Mouse (Mus musculus): ENCODE data around the gene Cks2. TPM values are rescaled to one million over a fixed set of nuclear protein-coding genes. Genes with fewer than 3 reads are reported as not detected.
A peak's percentile ranks its signal among the peaks of the same experiment; 100 is the strongest.

Cks2 gene
- 67.4 and 76.4 TPM in 2 replicates for polyA plus RNA-seq (2012; ENCODE audit: insufficient read depth, insufficient read length, missing spikeins)

DNA sequence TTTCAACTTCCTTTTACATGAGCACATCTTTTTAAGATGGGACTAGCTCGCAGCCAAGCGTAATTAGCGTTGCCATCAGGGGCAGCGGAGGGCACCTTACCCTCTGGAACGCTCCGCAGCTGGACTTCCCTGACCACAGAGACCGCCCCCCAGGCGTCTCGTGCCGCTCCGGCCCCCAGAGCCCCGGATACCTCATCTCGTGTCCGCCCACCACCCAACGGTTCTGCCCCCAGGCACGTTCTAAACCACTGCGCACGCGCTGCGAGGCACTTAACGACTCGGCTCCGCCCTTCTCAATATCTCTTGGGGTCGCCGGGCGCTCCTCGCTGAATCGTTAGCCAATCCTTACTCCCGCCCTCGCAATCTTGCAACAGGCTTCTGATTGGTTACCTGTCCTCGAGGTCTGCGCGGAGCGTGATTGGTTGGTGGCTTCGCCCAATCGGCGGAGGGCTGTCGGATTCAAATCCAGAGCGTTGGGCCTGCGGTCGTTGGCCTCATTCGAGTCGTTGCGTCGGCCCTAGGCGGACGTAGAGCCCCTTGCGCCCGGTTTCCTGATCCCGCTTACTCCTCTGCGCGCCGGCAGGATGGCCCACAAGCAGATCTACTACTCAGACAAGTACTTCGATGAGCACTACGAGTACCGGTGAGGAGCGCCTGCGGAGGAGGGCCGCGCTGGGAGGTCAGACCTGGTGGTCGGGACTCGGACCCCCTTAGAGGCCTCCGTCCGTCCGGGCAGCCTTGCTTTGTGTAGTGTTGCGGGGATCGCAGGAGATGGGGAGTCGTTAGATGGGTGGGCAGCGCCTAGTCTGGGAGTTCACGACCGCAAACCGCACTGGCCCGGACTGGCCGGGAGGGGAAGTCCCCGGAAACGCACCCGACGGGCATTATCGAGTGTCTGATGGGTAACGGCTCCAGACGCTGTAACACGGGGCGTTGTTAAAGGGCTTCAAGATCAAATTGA is at the start of gene Cks2:
Gene Cks2 (plus strand): TSS at position 404 of the 961 bp plus-strand sequence.
- Histone ChIP-seq H3K4me3 (ENCODE audit: insufficient read depth, low read length) (peak within 1 kb of the TSS; percentile 75), H3K27ac (ENCODE audit: insufficient read depth, low read depth, low read length) (peak within 1 kb of the TSS; percentile 66), H3K4me1 (ENCODE audit: control insufficient read depth, insufficient read depth, low read length) (peaks cover 10% of the 10 kb centered on the region)
- TF ChIP-seq POLR2A (IDR thresholded peaks at IDR 0.05; ENCODE audit: borderline replicate concordance, low read depth, low read length) (peak; percentile 24; the same call in 1 of the 2 replicates), CTCF (IDR thresholded peaks at IDR 0.05; ENCODE audit: low read depth, low read length) (no peak)

DNA sequence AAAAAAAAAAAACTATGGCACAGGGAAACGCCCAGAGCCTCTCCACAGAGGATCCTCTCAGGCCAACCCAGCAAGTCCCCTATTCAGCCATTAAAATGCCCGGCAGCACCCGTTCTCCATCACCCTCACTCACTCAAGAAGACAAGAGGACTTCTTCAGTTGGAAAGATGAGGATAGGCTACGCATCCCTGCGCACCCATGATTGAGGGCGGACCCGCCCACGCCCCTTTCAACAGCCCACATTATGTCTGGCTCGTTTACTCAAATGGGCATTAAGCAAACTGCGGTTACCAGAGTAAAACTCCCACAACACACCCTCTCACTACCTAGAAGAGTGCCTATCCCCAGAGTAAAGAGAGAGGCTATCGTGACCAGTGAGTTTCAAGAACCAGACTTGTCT is 49.6 kb upstream of the Cks2 start:
- Histone ChIP-seq H3K4me1 (ENCODE audit: control insufficient read depth, insufficient read depth, low read length) (no peaks in the 10 kb centered on the region), H3K27ac (ENCODE audit: insufficient read depth, low read depth, low read length) (no peak overlapping the region), H3K4me3 (ENCODE audit: insufficient read depth, low read length) (no peak overlapping the region)
- no peak for TF ChIP-seq POLR2A (IDR thresholded peaks at IDR 0.05; ENCODE audit: borderline replicate concordance, low read depth, low read length)
- TF ChIP-seq CTCF (IDR thresholded peaks at IDR 0.05; ENCODE audit: low read depth, low read length) = no peak

DNA sequence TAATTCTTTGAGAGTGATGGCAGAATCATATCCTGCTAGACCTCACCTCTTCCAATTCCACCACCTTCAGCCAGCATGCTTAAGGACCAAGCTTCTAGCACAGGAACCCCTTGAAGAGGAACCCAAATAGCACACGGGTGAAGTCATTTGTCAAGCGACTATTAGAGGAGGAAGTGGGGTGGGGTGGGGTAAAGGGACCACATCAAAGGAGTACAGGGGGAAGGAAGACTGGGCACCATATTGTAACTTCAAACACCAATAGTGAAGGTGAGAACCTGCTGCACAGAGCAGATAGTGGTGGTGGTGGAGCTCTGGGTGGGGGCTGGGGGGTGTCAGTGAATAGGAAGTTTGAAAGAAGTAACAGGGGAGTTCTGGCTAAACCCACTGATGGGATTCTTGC is 47.0 kb upstream of the Cks2 start:
- Histone ChIP-seq H3K27ac (ENCODE audit: insufficient read depth, low read depth, low read length) (no peak overlapping the region), H3K4me3 (ENCODE audit: insufficient read depth, low read length) (no peak overlapping the region), H3K4me1 (ENCODE audit: control insufficient read depth, insufficient read depth, low read length) (no peaks in the 10 kb centered on the region)
- TF ChIP-seq POLR2A (IDR thresholded peaks at IDR 0.05; ENCODE audit: borderline replicate concordance, low read depth, low read length) (no peak), CTCF (IDR thresholded peaks at IDR 0.05; ENCODE audit: low read depth, low read length) (no peak)

DNA sequence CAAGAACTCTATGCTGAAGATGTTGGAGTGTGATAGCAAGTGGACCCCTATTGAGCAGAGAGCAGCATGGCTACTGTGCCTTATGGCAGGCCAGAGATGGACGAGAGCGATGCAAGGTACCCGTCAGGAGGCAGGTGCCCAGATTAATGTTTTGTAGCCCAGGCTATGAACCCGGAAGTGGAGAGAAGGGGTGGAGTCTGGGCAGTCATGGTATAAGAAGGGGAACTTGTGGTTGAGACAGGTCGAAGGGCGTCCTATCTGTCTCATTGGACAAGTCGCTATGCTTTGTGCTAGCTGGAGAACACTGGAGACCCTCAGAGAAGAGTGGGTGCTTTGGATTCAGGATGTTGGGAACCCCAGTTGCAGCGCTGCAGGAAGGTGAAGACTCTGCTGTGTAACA is 44.9 kb upstream of the Cks2 start:
- H3K4me3 ChIP-seq (ENCODE audit: insufficient read depth, low read length) = no peak overlapping the region
- H3K4me1 ChIP-seq (ENCODE audit: control insufficient read depth, insufficient read depth, low read length) = no peaks in the 10 kb centered on the region
- no peak for TF ChIP-seq CTCF (IDR thresholded peaks at IDR 0.05; ENCODE audit: low read depth, low read length)
- TF ChIP-seq POLR2A (IDR thresholded peaks at IDR 0.05; ENCODE audit: borderline replicate concordance, low read depth, low read length) = no peak
- no peak overlapping the region for H3K27ac ChIP-seq (ENCODE audit: insufficient read depth, low read depth, low read length)

DNA sequence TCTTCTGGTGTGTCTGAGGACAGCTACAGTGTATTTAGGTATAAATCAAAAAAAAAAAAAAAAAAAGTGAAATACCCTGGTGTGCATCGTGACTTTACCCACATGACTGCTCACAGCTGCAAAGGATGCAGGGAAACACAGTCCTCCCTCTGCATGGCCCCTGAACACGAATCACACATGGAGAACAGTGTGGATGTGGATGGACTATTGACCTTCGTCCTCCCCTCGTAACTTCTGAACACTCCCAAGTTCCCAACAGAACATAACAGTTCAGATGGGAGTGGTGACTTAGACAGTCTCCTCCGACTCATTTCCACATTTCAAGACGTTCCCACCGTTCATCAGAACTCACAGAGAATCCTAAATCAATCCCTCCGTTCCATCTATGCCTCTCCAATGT is 42.3 kb upstream of the Cks2 start:
- no peaks in the 10 kb centered on the region for H3K4me1 ChIP-seq (ENCODE audit: control insufficient read depth, insufficient read depth, low read length)
- TF ChIP-seq CTCF (IDR thresholded peaks at IDR 0.05; ENCODE audit: low read depth, low read length) (no peak), POLR2A (IDR thresholded peaks at IDR 0.05; ENCODE audit: borderline replicate concordance, low read depth, low read length) (no peak)
- no peak overlapping the region for H3K27ac ChIP-seq (ENCODE audit: insufficient read depth, low read depth, low read length)
- no peak overlapping the region for H3K4me3 ChIP-seq (ENCODE audit: insufficient read depth, low read length)

DNA sequence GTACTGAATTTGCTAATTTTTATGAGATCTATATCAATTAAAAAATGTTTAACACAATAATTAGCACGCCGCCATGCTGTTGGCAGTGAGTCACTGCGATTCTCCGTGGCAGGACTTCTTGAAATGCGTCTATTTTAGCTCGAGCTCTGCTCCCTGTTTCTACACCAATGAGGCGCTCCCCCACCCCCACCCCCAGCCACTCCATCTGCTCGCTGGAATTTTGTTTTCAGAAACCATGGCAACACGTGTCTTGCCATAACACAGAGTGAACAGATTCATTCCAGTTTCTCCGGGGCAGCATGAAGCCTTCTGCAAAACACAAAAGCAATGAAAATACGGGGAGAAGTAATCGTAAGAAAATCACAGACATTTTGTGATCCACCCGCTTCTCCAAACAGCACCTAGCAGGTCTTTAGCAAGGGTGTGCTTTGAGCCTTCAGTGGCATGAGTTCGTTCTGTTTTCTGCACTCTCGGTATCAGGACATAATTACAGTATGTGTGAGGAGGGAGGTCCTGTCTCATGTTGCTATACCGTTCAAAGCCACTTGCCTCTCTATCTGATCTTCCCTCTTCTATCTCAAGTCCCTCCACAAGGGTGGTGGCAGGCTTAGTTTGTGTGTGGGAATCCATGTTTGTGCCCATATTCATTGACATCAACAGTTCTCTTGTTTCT is 41.7 kb upstream of the Cks2 start:
- no peak for TF ChIP-seq CTCF (IDR thresholded peaks at IDR 0.05; ENCODE audit: low read depth, low read length)
- no peak for TF ChIP-seq POLR2A (IDR thresholded peaks at IDR 0.05; ENCODE audit: borderline replicate concordance, low read depth, low read length)
- no peaks in the 10 kb centered on the region for H3K4me1 ChIP-seq (ENCODE audit: control insufficient read depth, insufficient read depth, low read length)
- no peak overlapping the region for H3K27ac ChIP-seq (ENCODE audit: insufficient read depth, low read depth, low read length)
- H3K4me3 ChIP-seq (ENCODE audit: insufficient read depth, low read length) = no peak overlapping the region

DNA sequence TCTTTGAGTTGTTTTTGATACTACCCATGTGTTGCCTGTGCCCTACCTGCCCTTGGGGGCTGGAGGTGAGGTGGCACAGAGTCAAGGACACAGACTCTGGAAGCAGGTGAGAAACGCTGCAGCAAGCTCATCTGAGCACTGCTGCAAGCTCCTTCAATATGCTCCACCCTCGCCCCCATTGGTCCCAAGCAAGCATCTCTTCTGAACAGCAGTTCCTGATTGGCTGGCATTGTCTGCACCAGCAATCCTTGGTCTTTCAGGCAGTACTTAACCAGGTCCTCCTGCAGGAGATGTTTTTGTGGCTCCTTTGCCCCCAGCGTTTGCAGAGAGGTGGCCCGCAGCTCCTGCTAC is 41.2 kb upstream of the Cks2 start:
- Histone ChIP-seq H3K4me3 (ENCODE audit: insufficient read depth, low read length) (no peak overlapping the region), H3K4me1 (ENCODE audit: control insufficient read depth, insufficient read depth, low read length) (no peaks in the 10 kb centered on the region), H3K27ac (ENCODE audit: insufficient read depth, low read depth, low read length) (no peak overlapping the region)
- TF ChIP-seq POLR2A (IDR thresholded peaks at IDR 0.05; ENCODE audit: borderline replicate concordance, low read depth, low read length) (no peak), CTCF (IDR thresholded peaks at IDR 0.05; ENCODE audit: low read depth, low read length) (no peak)

DNA sequence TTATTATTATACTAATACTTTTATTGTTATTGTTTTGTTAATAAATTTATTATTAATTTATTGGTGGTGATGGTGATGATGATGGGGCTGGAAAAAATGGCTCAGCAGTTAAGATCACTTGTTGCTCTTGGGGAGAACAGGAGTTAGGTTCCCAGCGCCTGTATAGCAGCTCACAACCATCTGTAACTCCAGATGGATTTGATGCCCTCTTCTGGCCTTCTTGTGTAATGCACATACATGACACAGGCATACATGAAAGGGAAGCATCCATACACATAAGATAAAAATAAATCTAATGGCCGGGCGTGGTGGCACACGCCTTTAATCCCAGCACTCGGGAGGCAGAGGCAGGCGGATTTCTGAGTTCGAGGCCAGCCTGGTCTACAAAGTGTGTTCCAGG is 35.8 kb upstream of the Cks2 start:
- no peak for TF ChIP-seq CTCF (IDR thresholded peaks at IDR 0.05; ENCODE audit: low read depth, low read length)
- Histone ChIP-seq H3K4me1 (ENCODE audit: control insufficient read depth, insufficient read depth, low read length) (no peaks in the 10 kb centered on the region), H3K27ac (ENCODE audit: insufficient read depth, low read depth, low read length) (no peak overlapping the region), H3K4me3 (ENCODE audit: insufficient read depth, low read length) (no peak overlapping the region)

DNA sequence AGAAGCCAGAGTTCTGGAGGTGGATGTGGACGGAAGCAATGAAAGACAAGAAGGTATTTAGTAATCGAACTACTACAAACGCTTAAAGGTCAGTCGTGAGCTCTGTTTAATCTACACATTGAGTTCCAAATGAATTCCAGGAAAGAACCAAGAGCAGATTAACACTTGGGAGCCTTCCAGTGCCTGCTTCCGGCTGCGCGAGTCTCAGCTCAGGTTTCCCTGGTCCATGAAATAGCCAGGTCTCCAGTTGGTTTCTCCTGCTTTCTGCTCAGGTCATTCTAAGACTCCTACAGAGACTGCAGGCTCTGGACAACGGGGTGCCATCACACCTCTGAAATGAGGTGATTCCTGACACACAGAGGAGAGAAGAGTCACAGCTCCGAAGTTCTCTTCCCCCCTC is 34.0 kb upstream of the Cks2 start:
- Histone ChIP-seq H3K4me3 (ENCODE audit: insufficient read depth, low read length) (no peak overlapping the region), H3K27ac (ENCODE audit: insufficient read depth, low read depth, low read length) (no peak overlapping the region), H3K4me1 (ENCODE audit: control insufficient read depth, insufficient read depth, low read length) (no peaks in the 10 kb centered on the region)
- no peak for TF ChIP-seq CTCF (IDR thresholded peaks at IDR 0.05; ENCODE audit: low read depth, low read length)
- no peak for TF ChIP-seq POLR2A (IDR thresholded peaks at IDR 0.05; ENCODE audit: borderline replicate concordance, low read depth, low read length)

DNA sequence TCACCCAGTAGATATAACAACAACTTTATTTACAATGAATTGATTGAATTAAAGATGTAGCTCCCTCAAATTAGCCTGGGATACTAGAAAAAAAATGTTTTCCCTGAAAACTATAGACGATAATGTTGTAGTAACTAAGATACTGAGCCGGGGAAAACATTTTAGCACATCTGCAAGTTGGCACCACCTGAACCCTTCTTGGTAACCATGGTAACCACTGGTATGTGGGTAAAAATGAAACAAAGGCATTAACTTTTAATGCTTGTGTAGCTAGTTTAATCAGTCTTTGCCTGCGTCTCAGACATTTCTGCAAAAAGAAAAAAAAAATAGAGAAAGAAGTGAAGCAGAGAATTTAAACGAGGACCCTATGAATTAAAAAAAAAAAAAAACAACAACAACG is 33.5 kb upstream of the Cks2 start:
- TF ChIP-seq CTCF (IDR thresholded peaks at IDR 0.05; ENCODE audit: low read depth, low read length) (no peak), POLR2A (IDR thresholded peaks at IDR 0.05; ENCODE audit: borderline replicate concordance, low read depth, low read length) (no peak)
- Histone ChIP-seq H3K27ac (ENCODE audit: insufficient read depth, low read depth, low read length) (no peak overlapping the region), H3K4me3 (ENCODE audit: insufficient read depth, low read length) (no peak overlapping the region), H3K4me1 (ENCODE audit: control insufficient read depth, insufficient read depth, low read length) (no peaks in the 10 kb centered on the region)
